Mouse (Mus musculus) gastrocnemius, postnatal 4 days (tissue): Measurements from ENCODE around the gene Tbc1d8. TPM values are rescaled to one million over a fixed set of nuclear protein-coding genes. Genes with fewer than 3 reads are reported as not detected.

Experiments used
- DNase-seq, 2 experiments: peaks; one replicate each; pipeline ENCODE4 v3.0.0; 2021 to 2022; ENCODE audit warnings: low spot score in 2 of 2, mixed read lengths in 2 of 2
- total RNA-seq, 2 experiments: library from RNA; stranded (reverse); gene quantifications; 2 replicates each; pipeline ENCODE4 v1.2.3; 2021

The Tbc1d8 gene
- total RNA-seq, 2 experiments from 2014 or later: 21.2 to 21.4 TPM

DNA sequence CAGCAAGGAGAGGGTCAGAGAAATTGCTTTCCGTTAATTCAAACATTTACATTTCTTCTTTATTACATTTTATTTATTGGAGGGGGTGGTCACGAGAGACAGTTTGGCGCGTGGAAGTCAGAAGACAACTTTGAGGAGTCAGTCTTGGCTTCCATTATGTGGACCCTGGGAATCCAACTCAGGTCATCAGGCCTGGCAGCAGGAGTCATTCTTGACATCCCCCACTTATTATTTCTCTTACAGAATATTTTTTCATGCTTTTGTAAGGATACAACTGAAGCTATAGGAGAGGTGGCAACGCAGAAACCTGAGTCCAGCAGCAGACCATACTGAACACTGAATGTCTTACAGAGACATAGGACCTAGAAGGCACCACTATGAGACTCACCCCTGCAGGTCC is 699 bp upstream of the Tbc1d8 start:
- no peak for DNase-seq

- no peak for DNase-seq
Observed at GRCm38 (mm10) chr1:39478896-39479200, 293 bp upstream of the Tbc1d8 start.

- DNase-seq: no peak
Observed at GRCm38 (mm10) chr1:39477064-39477463, 1.5 kb downstream of the Tbc1d8 start.

DNA sequence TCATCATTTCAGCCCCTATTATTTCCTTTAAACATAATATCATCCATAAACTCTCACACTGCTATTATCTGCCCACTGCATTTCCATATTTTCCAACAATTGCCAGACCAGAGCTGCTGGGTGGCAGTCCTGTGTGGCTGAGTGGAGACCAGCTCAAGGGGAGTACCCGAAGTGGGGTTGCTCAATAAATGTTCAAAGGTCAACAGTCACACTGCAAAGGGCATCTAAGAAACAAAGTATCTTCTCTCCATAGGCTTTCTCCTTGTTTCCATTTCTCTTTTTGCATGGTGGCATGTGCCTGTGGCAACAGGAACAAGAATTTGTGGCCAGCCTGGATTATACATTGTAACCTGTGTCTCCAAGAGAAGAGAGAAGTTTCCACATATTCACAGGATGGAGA is 2.2 kb downstream of the Tbc1d8 start:
- no peak for DNase-seq

DNA sequence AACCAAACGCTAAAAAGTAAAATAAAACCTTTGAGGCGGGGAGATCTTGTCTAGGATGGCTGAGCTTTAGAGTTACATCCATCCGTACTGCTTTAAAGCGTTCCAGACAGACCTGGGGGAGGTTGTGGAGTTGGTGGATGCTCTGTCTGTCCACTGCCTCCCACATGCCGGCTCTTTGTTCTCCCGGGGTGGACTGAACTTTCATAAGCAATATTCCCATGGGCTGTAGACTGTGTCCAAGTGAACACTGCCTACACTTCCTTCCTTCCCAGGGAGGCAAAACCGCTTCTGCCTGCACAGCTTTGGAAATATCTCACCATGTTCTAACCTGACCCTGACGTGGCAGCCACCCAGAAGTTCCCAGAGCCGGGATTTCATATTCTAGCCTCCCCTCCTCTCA is 4.0 kb downstream of the Tbc1d8 start:
- DNase-seq: no peak

DNA sequence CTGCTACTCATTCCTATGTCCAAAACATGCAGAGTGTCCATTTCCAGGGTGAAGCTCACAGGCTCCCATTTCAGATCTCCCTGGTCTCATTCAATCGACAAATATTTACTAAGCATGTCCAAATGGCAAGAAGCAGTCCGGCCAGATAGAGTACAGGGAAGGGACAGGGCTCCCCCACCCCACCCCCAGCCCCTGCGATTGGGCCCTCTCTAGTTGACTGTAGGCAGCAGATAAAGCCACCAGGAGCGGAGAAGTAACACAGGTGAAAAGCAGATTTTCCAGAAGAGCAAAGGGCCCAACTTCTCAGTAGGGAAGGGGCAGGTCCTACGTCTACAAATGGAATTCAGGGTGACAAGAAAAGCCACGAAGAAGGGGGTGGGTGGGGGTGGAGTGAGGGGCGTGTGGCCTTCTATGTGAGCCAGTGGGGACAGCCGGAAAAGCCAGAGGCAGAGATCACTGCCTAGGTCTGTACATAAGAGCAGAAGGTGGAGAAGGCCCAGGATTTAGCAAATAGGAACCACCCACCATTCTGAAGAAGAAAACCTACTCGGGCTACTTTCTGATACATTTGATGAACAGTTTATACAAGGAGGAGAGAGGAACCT is 7.2 kb downstream of the Tbc1d8 start:
- no peak for DNase-seq

GRCm38 (mm10) chr1:39468982-39469381 is 9.6 kb downstream of the Tbc1d8 start:
- DNase-seq: no peak

GRCm38 (mm10) chr1:39466526-39466925 is 12.0 kb downstream of the Tbc1d8 start:
- no peak for DNase-seq

GRCm38 (mm10) chr1:39464760-39465159 is 13.8 kb downstream of the Tbc1d8 start:
- no peak for DNase-seq

DNA sequence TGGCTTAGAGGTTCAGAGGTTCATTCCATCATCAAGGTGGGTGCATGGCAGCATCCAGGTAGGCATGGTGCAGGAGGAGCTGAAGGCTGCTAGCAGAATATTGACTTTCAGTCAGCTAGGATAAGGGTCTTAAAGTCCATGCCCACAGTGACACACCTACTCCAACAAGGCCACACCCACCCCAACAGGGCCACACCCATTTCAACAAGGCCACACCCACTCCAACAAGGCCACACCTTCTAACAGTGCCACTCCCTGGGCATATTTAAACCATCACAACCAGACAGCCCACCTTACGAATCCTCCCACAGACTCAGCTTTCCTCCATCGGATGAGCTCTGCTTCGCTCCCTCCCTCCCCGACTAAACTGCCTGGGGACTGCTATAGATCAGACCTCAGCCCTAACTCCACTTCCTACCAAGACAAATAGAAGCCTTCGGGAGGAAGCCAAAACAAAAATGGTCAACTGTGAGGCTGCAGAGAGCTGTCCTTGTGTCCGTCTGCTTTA is 15.6 kb downstream of the Tbc1d8 start:
- DNase-seq: no peak

- no peak for DNase-seq
Observed at GRCm38 (mm10) chr1:39462036-39462435, 16.5 kb downstream of the Tbc1d8 start.

- no peak for DNase-seq
Observed at GRCm38 (mm10) chr1:39460495-39460894, 18.1 kb downstream of the Tbc1d8 start.

DNA sequence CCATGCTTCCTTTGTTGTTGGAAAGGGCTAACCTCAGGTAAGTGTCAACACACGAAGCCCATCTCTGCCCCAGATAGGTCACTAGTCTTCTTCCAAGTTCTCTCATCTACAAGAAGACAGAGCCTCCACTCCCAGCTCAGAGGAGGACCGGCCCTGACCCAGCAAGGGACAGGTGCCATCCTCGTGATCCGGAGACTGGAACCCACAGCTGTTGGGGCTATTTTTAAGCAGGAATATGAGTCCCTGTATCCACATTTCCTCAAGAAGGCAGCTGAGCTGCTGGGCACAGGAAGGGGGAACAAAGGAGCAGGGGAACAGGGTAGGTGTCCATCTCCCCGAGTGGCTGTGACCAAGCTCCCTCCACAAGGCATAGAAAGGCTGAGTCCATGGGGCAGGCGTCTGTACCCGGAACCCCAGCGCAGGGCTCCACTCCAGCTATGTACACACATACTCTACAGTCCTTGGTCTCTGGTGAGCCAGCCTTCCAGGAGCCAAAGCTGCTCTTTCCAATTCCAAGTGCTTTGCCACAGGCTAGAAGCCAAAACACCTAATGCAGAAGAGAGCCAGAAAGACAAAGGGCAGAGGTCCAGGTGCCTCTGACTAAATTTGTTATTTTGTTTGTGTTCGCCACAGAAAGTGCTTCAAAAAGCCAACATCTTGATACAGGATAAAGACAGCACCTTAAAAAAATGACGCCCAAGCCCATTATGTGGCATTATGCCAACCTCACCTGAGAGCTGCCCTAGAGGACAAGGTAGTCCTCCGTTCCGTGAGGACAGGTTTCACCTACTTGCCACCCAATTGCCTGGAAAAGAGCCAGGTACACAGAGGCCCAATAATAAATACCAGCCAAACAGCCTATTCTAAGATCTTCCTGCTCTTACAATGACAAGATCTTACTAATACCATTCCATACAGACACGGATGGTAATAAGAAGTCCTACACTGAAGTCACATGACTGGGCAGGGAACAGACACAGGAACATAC is 20.4 kb downstream of the Tbc1d8 start:
- DNase-seq: no peak

- no peak for DNase-seq
Observed at GRCm38 (mm10) chr1:39456421-39456853, 22.1 kb downstream of the Tbc1d8 start.

- no peak for DNase-seq
Observed at GRCm38 (mm10) chr1:39455350-39456023, 23.1 kb downstream of the Tbc1d8 start.

GRCm38 (mm10) chr1:39454783-39455175 is 23.8 kb downstream of the Tbc1d8 start:
- DNase-seq: peak in 1 of 2 experiments; percentile 26

DNA sequence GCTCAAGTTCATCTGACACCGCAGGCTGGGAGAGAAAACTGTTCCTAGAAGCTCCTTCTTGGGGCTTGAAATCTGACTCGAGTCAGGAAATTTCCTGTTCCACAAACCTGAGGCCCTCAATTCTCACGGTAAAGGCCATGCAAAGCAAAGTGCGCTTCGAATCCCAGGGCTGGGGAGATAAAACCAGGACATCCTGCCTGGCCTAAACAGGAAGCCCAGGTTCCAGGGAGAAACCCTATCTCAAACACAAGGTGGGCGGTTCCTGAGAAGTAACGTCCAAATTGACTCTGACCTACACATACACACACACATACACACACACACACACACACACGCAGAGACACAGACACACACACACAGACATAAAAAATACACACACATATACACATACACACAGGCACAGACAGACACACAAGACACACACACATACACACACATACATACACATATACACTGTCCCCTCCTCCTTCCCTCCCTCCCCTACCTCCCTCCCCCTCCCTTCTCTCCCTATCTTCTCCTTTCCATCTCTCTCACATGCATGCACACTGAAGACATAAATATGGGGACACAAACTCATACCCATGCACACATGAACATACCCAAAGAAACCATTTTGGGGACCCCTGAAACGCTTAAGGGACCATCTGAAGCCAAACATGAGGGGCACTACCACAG is 24.3 kb downstream of the Tbc1d8 start:
- no peak for DNase-seq

DNA sequence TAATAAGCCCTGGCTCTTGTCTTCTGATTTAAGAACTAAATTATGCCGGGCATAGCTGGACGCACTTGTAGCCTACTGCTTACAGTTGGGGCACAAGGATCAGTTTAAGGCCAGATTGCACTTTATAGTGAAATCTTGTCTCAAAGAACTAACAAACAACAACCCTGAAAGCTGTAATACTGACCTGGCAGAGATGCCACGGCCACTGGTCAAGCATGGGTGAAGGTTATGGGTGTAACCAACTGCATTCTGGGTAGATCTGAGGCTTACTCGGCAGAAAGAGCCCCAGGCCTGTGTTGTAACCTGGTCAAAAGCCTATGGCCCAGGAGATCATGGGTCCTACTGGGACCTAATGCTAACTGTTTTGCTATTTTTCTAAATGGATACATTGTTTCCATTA is 26.4 kb downstream of the Tbc1d8 start:
- no peak for DNase-seq

GRCm38 (mm10) chr1:39450069-39450728 is 28.4 kb downstream of the Tbc1d8 start:
- DNase-seq: no peak

DNA sequence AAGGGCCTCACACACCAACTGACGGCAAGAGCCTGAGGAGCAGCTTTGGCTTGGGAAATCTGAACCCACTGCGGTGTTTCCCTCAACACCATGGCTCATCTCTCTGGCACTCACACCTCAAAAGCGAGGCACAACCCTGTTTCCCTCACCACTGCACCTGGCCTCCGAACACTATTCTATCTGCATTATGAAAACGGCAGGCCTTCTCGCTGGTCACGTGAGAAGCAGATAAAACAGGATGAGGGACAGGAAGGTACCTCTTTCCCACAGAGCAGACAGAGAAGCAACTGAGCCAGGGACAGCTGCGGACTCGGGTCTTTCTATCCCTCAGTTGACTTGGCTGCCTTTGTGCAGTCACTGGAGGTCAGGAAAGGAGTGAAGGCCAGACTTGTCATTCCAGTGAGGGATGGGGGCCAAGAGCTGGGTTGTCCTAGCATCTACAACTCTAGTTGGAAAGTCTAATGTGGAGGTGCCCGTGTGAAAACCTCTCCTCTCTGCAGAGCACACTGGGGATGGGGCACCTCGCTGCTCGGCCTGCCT is 29.2 kb downstream of the Tbc1d8 start:
- DNase-seq: no peak
